Mouse (Mus musculus) lung, embryonic 14.5 days (tissue): ENCODE measurements around the gene Ugt1a5. TPM values are rescaled to one million over a fixed set of nuclear protein-coding genes. Genes with fewer than 3 reads are reported as not detected.
A peak's percentile ranks its signal among the peaks of the same experiment; 100 is the strongest.

Source experiments
- ATAC-seq: fragments of 200-750 bp; cut with Nextera tagmentation; 2 replicates; pipeline ENCODE4 v1.8.0; 2017; ENCODE audit warnings: mild to moderate bottlenecking, moderate TSS enrichment, moderate library complexity; ENCODE audit not compliant: insufficient read depth
- DNase-seq: peaks from one replicate; pipeline ENCODE4 v3.0.0-alpha.2; 2015
- H3K27ac ChIP-seq: fragments of 300-500 bp; sonication (generic); 2 replicates; pipeline ENCODE4 v1.5.1; 2014; ENCODE audit warnings: low read depth, mild to moderate bottlenecking, moderate library complexity
- H3K27me3 ChIP-seq: fragments of 300-500 bp; sonication (generic); 2 replicates; pipeline ENCODE4 v1.6.1; 2014; ENCODE audit warnings: low read length, control low read depth; ENCODE audit not compliant: insufficient read depth
- H3K36me3 ChIP-seq: fragments of 300-500 bp; sonication (generic); 2 replicates; pipeline ENCODE4 v1.6.1; 2014; ENCODE audit warnings: control low read depth; ENCODE audit not compliant: insufficient read depth
- H3K4me1 ChIP-seq: fragments of 300-500 bp; sonication (generic); 2 replicates; pipeline ENCODE4 v1.6.1; 2014; ENCODE audit warnings: antibody characterized with exemption, control low read depth; ENCODE audit not compliant: insufficient read depth
- H3K4me2 ChIP-seq: fragments of 300-500 bp; sonication (generic); 2 replicates; pipeline ENCODE4 v1.6.1; 2014; ENCODE audit warnings: mild to moderate bottlenecking
- H3K4me3 ChIP-seq: fragments of 300-500 bp; sonication (generic); 2 replicates; pipeline ENCODE4 v1.5.1; 2014; ENCODE audit warnings: low read depth, low read length
- H3K9ac ChIP-seq: fragments of 300-500 bp; sonication (generic); 2 replicates; pipeline ENCODE4 v1.6.1; 2014
- H3K9me3 ChIP-seq: fragments of 300-500 bp; sonication (generic); 2 replicates; pipeline ENCODE4 v1.6.1; 2016; ENCODE audit warnings: low read depth, low read length, control low read depth
- CTCF ChIP-seq: IDR thresholded peaks from 2 replicates; pipeline ENCODE4 v1.5.1; 2016; ENCODE audit warnings: antibody characterized with exemption, low read depth
- WGBS: fragments of 180-500 bp; shearing (Covaris S2); extraction: QIAGEN DNeasy Blood & Tissue Kit; methylation state at CpG from one replicate; pipeline ENCODE4 v1.1.7; 2014; 5-methylcytosine and 5-hydroxymethylcytosine counted together
- polyA plus RNA-seq: library from polyadenylated mRNA; unstranded; fragments of >200 nt; fragmentation: Nextera tagmentation; extraction: Ambion mirVana; gene quantifications from 2 replicates; pipeline ENCODE4 v1.2.1, GENCODE M21; 2014

Gene Ugt1a5
- polyA plus RNA-seq, 1 experiment from 2014 or later = not detected

- Histone ChIP-seq H3K4me1 (no peaks in the 10 kb centered on the region), H3K9me3 (peaks cover 94% of the 10 kb centered on the region), H3K27ac (no peak overlapping the region), H3K27me3 (no peaks in the 10 kb centered on the region), H3K4me3 (no peak overlapping the region), H3K36me3 (no peaks in the 10 kb centered on the region), H3K9ac (no peak overlapping the region), H3K4me2 (no peak overlapping the region)
- ATAC-seq (no peak), DNase-seq (no peak)
- TF ChIP-seq CTCF = no peak
- 76% methylated on average over 6 of the region's 6 CpGs for WGBS
Observed at GRCm38 (mm10) chr1:88245881-88246280, 80.1 kb downstream of the Ugt1a5 start.

DNA sequence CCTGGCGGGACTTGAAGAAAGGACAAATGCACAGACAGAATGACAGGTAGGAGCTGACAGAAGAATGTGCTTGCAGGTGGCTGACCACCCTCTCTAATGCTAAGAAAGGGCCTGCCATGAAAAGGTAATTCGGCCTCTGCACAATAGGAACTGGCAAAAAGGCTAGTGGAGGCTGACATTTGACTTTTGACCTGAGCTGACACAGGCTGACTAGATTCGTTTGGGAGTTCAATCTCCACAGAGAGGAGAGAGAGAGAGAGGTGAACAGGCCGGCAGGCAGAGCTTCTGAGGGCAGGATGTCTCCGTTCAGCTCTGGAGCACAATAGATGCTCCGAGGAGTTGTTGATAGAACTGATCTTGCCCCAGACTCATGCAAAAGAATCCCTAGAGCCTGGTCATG is 80.6 kb downstream of the Ugt1a5 start:
- Histone ChIP-seq H3K27ac (no peak overlapping the region), H3K4me1 (no peaks in the 10 kb centered on the region), H3K27me3 (no peaks in the 10 kb centered on the region), H3K4me3 (no peak overlapping the region), H3K36me3 (no peaks in the 10 kb centered on the region), H3K9me3 (peaks cover 94% of the 10 kb centered on the region), H3K9ac (no peak overlapping the region), H3K4me2 (no peak overlapping the region)
- ATAC-seq = no peak
- WGBS = 45% methylated on average over 6 of the region's 6 CpGs
- no peak for TF ChIP-seq CTCF
- no peak for DNase-seq

GRCm38 (mm10) chr1:88247660-88248059 is 81.8 kb downstream of the Ugt1a5 start:
- no peak for TF ChIP-seq CTCF
- Histone ChIP-seq H3K4me1 (no peaks in the 10 kb centered on the region), H3K9ac (no peak overlapping the region), H3K4me3 (no peak overlapping the region), H3K36me3 (no peaks in the 10 kb centered on the region), H3K4me2 (no peak overlapping the region), H3K27me3 (no peaks in the 10 kb centered on the region), H3K9me3 (peaks cover 89% of the 10 kb centered on the region), H3K27ac (no peak overlapping the region)
- 42% methylated on average over 2 of the region's 2 CpGs for WGBS
- no peak for DNase-seq
- ATAC-seq = no peak

- H3K27me3 ChIP-seq = no peaks in the 10 kb centered on the region
- 64% methylated on average over 4 of the region's 4 CpGs for WGBS
Observed at GRCm38 (mm10) chr1:88248658-88249057, 82.8 kb downstream of the Ugt1a5 start.

DNA sequence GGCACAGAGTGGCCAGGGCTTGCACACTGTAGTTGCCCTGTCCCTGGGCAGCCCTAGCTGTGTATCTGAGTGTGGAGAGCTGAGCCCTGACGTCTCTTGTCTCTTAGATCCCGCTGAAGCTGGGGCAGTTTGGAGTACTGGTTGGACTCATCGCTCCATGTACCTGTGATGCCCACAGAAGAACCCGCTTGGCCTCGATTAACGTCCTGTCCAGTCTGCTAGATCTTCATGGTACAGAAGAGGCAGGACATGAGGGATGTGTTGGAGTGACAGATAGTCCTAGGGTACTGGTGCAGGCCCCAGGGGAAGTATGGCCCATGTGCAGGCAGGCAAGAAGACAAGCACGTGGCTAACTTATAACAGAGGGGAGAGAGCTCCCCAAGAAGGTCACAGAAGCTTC is 83.8 kb downstream of the Ugt1a5 start:
- 73% methylated on average over 7 of the region's 7 CpGs for WGBS
- Histone ChIP-seq H3K27ac (no peak overlapping the region), H3K27me3 (no peaks in the 10 kb centered on the region), H3K4me3 (no peak overlapping the region), H3K9ac (no peak overlapping the region), H3K4me2 (no peak overlapping the region), H3K36me3 (no peaks in the 10 kb centered on the region), H3K9me3 (peaks cover 76% of the 10 kb centered on the region), H3K4me1 (no peaks in the 10 kb centered on the region)
- DNase-seq = no peak
- ATAC-seq = no peak
- TF ChIP-seq CTCF = no peak

More at GRCm38 (mm10) chr1:88248658-88249057, 82.8 kb downstream of the Ugt1a5 start:
- no peak for DNase-seq
- Histone ChIP-seq H3K27ac (no peak overlapping the region), H3K4me3 (no peak overlapping the region), H3K9me3 (peaks cover 82% of the 10 kb centered on the region), H3K4me1 (no peaks in the 10 kb centered on the region), H3K9ac (no peak overlapping the region), H3K4me2 (no peak overlapping the region), H3K36me3 (no peaks in the 10 kb centered on the region)
- ATAC-seq = no peak
- no peak for TF ChIP-seq CTCF

GRCm38 (mm10) chr1:88250023-88250422 is 84.2 kb downstream of the Ugt1a5 start:
- 76% methylated on average over 5 of the region's 5 CpGs for WGBS
- Histone ChIP-seq H3K27ac (no peak overlapping the region), H3K4me1 (no peaks in the 10 kb centered on the region), H3K4me2 (no peak overlapping the region), H3K36me3 (no peaks in the 10 kb centered on the region), H3K27me3 (no peaks in the 10 kb centered on the region), H3K9me3 (peaks cover 76% of the 10 kb centered on the region), H3K9ac (no peak overlapping the region), H3K4me3 (no peak overlapping the region)
- no peak for DNase-seq
- TF ChIP-seq CTCF = no peak
- ATAC-seq = no peak

DNA sequence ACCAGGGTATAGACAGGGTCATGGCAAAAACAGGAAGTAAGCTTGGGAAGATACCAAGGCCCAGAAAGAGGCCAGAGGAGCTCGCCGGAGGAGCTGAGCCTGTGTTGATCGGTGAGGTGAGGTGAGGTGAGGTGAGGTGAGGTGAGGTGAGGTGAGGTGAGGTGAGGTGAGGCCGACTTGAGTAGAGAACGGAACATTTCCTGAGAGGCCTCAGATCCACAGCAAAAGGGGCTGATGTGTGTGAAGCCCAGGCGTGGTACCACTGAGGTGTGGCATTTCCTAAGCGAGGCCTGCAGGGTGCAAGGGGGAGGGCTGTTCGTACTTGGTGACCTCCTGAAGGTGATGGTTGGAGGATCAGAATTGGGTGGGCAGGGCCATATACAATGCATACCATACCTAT is 87.3 kb downstream of the Ugt1a5 start:
- WGBS = 72% methylated on average over 8 of the region's 8 CpGs
- no peak overlapping the region for H3K27ac ChIP-seq
- H3K4me1 ChIP-seq = no peaks in the 10 kb centered on the region
- no peak overlapping the region for H3K4me3 ChIP-seq
- ATAC-seq (no peak), DNase-seq (no peak)
- H3K9ac ChIP-seq = no peak overlapping the region
- H3K36me3 ChIP-seq = no peaks in the 10 kb centered on the region
- no peaks in the 10 kb centered on the region for H3K27me3 ChIP-seq
- H3K4me2 ChIP-seq = no peak overlapping the region
- H3K9me3 ChIP-seq = peaks cover 69% of the 10 kb centered on the region
- TF ChIP-seq CTCF = no peak

DNA sequence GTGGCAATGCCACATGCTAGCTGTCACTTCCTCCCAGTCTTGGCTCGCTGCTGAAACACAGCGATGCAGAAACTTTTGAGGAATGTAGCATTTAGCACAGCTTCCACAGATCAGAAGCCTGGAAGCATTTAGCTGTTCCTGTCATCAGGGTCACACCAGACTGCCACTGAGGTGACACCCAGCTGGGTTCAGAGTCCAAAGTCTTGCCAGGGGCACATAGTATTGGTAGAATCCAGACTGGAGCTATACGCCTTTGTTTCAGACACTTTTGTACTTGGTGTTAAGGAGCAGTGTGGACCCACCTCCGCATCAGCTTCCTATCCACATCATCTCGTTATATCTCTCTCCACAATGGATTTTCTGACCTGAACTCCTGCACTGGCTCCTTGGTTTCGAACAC is 87.7 kb downstream of the Ugt1a5 start:
- no peak overlapping the region for H3K9ac ChIP-seq
- no peak overlapping the region for H3K4me3 ChIP-seq
- no peak for ATAC-seq
- H3K9me3 ChIP-seq = peaks cover 66% of the 10 kb centered on the region
- no peak overlapping the region for H3K4me2 ChIP-seq
- 68% methylated on average over 6 of the region's 6 CpGs for WGBS
- peak; percentile 27 for DNase-seq
- H3K36me3 ChIP-seq = no peaks in the 10 kb centered on the region
- H3K27ac ChIP-seq = no peak overlapping the region
- TF ChIP-seq CTCF = no peak
- H3K27me3 ChIP-seq = no peaks in the 10 kb centered on the region
- no peaks in the 10 kb centered on the region for H3K4me1 ChIP-seq
